Mouse (Mus musculus): ENCODE results near the gene Hnf4a.

GRCm38 (mm10) chr2:163540231-163541117 is 33.9 kb downstream of the Hnf4a start:
- TF ChIP-seq POLR2A (IDR thresholded peaks at IDR 0.05; ENCODE audit: borderline replicate concordance, extremely low read depth, insufficient read depth, insufficient read length, poor library complexity, severe bottlenecking) (no peak), CTCF (IDR thresholded peaks at IDR 0.05; ENCODE audit: borderline replicate concordance, extremely low read depth, insufficient read depth, insufficient read length) (no peak)
